In the genomic region with DNA sequence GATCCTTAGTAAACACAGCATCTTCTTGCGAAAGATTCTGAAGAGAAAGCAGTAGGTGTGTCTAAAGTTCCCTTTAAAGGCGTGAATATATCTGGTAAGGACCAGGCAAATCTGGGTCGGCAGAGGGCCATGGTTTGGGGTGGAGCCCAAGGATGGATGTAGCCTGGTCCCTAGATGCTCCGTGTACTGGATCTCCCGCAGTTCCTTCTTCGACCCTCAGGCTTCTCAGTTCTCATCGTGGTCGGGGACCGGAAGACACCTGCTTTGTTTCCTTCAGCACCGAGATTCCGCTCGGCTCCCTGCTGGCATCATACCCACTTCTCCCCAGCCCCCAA, we compare ENCODE assay signal across 8 mouse cellular contexts. TPM values are rescaled to one million over a fixed set of nuclear protein-coding genes. Genes with fewer than 3 reads are reported as not detected.
A peak's percentile ranks its signal among the peaks of the same experiment; 100 is the strongest.
DNase-seq lines count a peak whose midpoint lies in the region; ATAC-seq and TF ChIP-seq lines count a peak whose summit lies in the region.

No protein-coding gene starts in this region.

- H3K9me3 ChIP-seq in embryonic facial prominence, embryonic 14.5 days (ENCODE audit: control insufficient read depth, low read length), result no peaks in the 10 kb centered on the region
- no peaks in the 10 kb centered on the region for H3K9me3 ChIP-seq in limb, embryonic 10.5 days (replicated peaks)
- no peaks in the 10 kb centered on the region for H3K9me3 ChIP-seq in neural tube, embryonic 13.5 days

- WGBS in embryonic facial prominence, embryonic 14.5 days, result under 1% methylated on average over 12 of the region's 12 CpGs
- WGBS in limb, embryonic 10.5 days, result 1% methylated on average over 12 of the region's 12 CpGs
- WGBS in neural tube, embryonic 13.5 days, result 1% methylated on average over 12 of the region's 12 CpGs

- intact Hi-C loops in left cerebral cortex, adult 2 months (cut with DNase I), result no loop called here

- no peaks in the 10 kb centered on the region for H3K27me3 ChIP-seq in embryonic facial prominence, embryonic 14.5 days (replicated peaks; ENCODE audit: control insufficient read depth, insufficient read depth, low read length)
- H3K27me3 ChIP-seq in limb, embryonic 10.5 days (ENCODE audit: low read depth, poor library complexity, severe bottlenecking), result no peaks in the 10 kb centered on the region
- H3K27me3 ChIP-seq in neural tube, embryonic 13.5 days, result no peaks in the 10 kb centered on the region

- DNase-seq in left cerebral cortex, adult 2 months (ENCODE audit: extremely low spot score in 1 of 2, low spot score in 2 of 2), result no peak
- no peak for DNase-seq in left cerebral cortex, adult 11 months (ENCODE audit: low spot score)
- no peak for DNase-seq in embryonic facial prominence, embryonic 14.5 days (ENCODE audit: low spot score)
- DNase-seq in limb, embryonic 10.5 days (ENCODE audit: low spot score), result no peak
- no peak for DNase-seq in cerebellum, adult 8-10 months
- DNase-seq in adipocyte (ENCODE audit: low spot score), result no peak
- DNase-seq in spleen, postnatal 4 days (ENCODE audit: low spot score in 2 of 2), result no peak

- peak; percentile 8 for ATAC-seq in embryonic facial prominence, embryonic 14.5 days (ENCODE audit: low read depth)
- ATAC-seq in neural tube, embryonic 13.5 days (ENCODE audit: low read depth), result peak; percentile 60

- peak overlapping the region; percentile 81 for H3K4me2 ChIP-seq in embryonic facial prominence, embryonic 14.5 days (ENCODE audit: low read depth, low read length)
- H3K4me2 ChIP-seq in neural tube, embryonic 13.5 days, result peak overlapping the region; percentile 95

- H3K4me1 ChIP-seq in embryonic facial prominence, embryonic 14.5 days (ENCODE audit: control insufficient read depth, insufficient read depth, low read length), result peaks cover 22% of the 10 kb centered on the region
- peaks cover 32% of the 10 kb centered on the region for H3K4me1 ChIP-seq in limb, embryonic 10.5 days
- H3K4me1 ChIP-seq in neural tube, embryonic 13.5 days (replicated peaks), result peaks cover 42% of the 10 kb centered on the region

- no peak for TF ChIP-seq CTCF in left cerebral cortex, adult 2 months (IDR thresholded peaks at IDR 0.05)

- H3K36me3 ChIP-seq in embryonic facial prominence, embryonic 14.5 days (ENCODE audit: control insufficient read depth, insufficient read depth, low read length), result no peaks in the 10 kb centered on the region
- peaks cover 4% of the 10 kb centered on the region; the same call in 1 of the 2 replicates for H3K36me3 ChIP-seq in limb, embryonic 10.5 days
- no peaks in the 10 kb centered on the region for H3K36me3 ChIP-seq in neural tube, embryonic 13.5 days

- peak overlapping the region; percentile 100 for H3K27ac ChIP-seq in left cerebral cortex, adult 2 months
- peak overlapping the region; percentile 91 for H3K27ac ChIP-seq in embryonic facial prominence, embryonic 14.5 days (replicated peaks; ENCODE audit: low read depth, low read length)
- H3K27ac ChIP-seq in limb, embryonic 10.5 days, result peak overlapping the region; percentile 94
- H3K27ac ChIP-seq in neural tube, embryonic 13.5 days (replicated peaks), result peak overlapping the region; percentile 97

- peak overlapping the region; percentile 88 for H3K9ac ChIP-seq in embryonic facial prominence, embryonic 14.5 days (ENCODE audit: low read depth, low read length)
- peak overlapping the region; percentile 90 for H3K9ac ChIP-seq in neural tube, embryonic 13.5 days

- H3K4me3 ChIP-seq in left cerebral cortex, adult 2 months, result peak overlapping the region; percentile 86
- H3K4me3 ChIP-seq in embryonic facial prominence, embryonic 14.5 days (ENCODE audit: low read depth, low read length), result peak overlapping the region; percentile 87
- peak overlapping the region; percentile 87 for H3K4me3 ChIP-seq in limb, embryonic 10.5 days
- H3K4me3 ChIP-seq in neural tube, embryonic 13.5 days, result peak overlapping the region; percentile 79

RNA-seq across cellular contexts. Expression of a gene that starts 0.8 kb away (rescaled TPM):
- 100 to 1,000 TPM; 442 to 463 TPM for total RNA-seq in left cerebral cortex, adult 2 months (2021)
- 17.8 and 22.4 TPM in 2 replicates for polyA plus RNA-seq in embryonic facial prominence, embryonic 14.5 days (2014; fragmentation: Nextera tagmentation; extraction: Ambion mirVana)
- 11.2 and 13.3 TPM in 2 replicates for polyA plus RNA-seq in limb, embryonic 10.5 days (2016; fragmentation: Nextera tagmentation; extraction: Ambion mirVana)
- polyA plus RNA-seq in neural tube, embryonic 13.5 days (2015; fragmentation: Nextera tagmentation; extraction: Ambion mirVana), result 37.3 and 42.7 TPM in 2 replicates

RNA-seq across cellular contexts. Expression of a gene that starts 55.2 kb away (rescaled TPM):
- total RNA-seq in left cerebral cortex, adult 2 months (2021), result 1 to 10 TPM; 6.5 to 7.7 TPM
- 44.1 and 46.7 TPM in 2 replicates for polyA plus RNA-seq in embryonic facial prominence, embryonic 14.5 days (2014; fragmentation: Nextera tagmentation; extraction: Ambion mirVana)
- polyA plus RNA-seq in limb, embryonic 10.5 days (2016; fragmentation: Nextera tagmentation; extraction: Ambion mirVana), result 4.1 and 7.5 TPM in 2 replicates
- polyA plus RNA-seq in neural tube, embryonic 13.5 days (2015; fragmentation: Nextera tagmentation; extraction: Ambion mirVana), result 5.2 and 6.8 TPM in 2 replicates
